Mouse (Mus musculus) liver, adult 2 months (tissue): Measurements from ENCODE around the gene Olfr776. TPM values are rescaled to one million over a fixed set of nuclear protein-coding genes. Genes with fewer than 3 reads are reported as not detected.
"Not testable (repeated sequence)": the region's sequence is repeated elsewhere in the genome, so short reads cannot be mapped to it uniquely, and the experiment has no call there.

Experiments used
- DNase-seq: peaks from one replicate; pipeline ENCODE4 v3.0.0-alpha.2; 2011; ENCODE audit warnings: low read depth, low spot score; ENCODE audit errors: extremely low read depth
- H3K27ac ChIP-seq: fragments of 200-500 bp; replicated peaks from 2 replicates; pipeline ENCODE4 v1.5.1; 2012; ENCODE audit warnings: low read depth, mild to moderate bottlenecking, control low read depth, inconsistent platforms, low read length; ENCODE audit not compliant: insufficient read depth
- H3K27me3 ChIP-seq: fragments of 200-500 bp; 2 replicates; pipeline ENCODE4 v1.6.1; 2012; ENCODE audit warnings: mild to moderate bottlenecking, moderate library complexity, low read length, inconsistent platforms; ENCODE audit not compliant: control insufficient read depth, insufficient read depth
- H3K36me3 ChIP-seq: fragments of 200-500 bp; 2 replicates; pipeline ENCODE4 v1.6.1; 2012; ENCODE audit warnings: low read length, inconsistent platforms; ENCODE audit not compliant: control insufficient read depth, insufficient read depth
- H3K4me1 ChIP-seq: fragments of 200-500 bp; 2 replicates; pipeline ENCODE4 v1.6.1; 2011; ENCODE audit warnings: low read length; ENCODE audit not compliant: control insufficient read depth, insufficient read depth
- H3K4me3 ChIP-seq: fragments of 200-500 bp; 2 replicates; pipeline ENCODE4 v1.5.1; 2011; ENCODE audit warnings: low read depth, mild to moderate bottlenecking, control low read depth, low read length, moderate library complexity; ENCODE audit not compliant: insufficient read depth
- H3K79me2 ChIP-seq: fragments of 200-500 bp; 2 replicates; pipeline ENCODE4 v1.6.1; 2012; ENCODE audit warnings: inconsistent platforms, mild to moderate bottlenecking, low read length, moderate library complexity; ENCODE audit not compliant: control insufficient read depth, insufficient read depth
- H3K9ac ChIP-seq: fragments of 200-500 bp; 2 replicates; pipeline ENCODE4 v1.6.1; 2012; ENCODE audit warnings: low read depth, mild to moderate bottlenecking, control low read depth, inconsistent platforms, low read length
- CTCF ChIP-seq: fragments of 200-500 bp; IDR thresholded peaks from 2 replicates; pipeline ENCODE4 v1.5.1; 2011; ENCODE audit warnings: low read depth, low read length, control low read depth
- POLR2A ChIP-seq: fragments of 200-500 bp; IDR thresholded peaks from 2 replicates; pipeline ENCODE4 v1.6.1; 2011; ENCODE audit warnings: low read length, control low read depth; ENCODE audit not compliant: insufficient read depth; ENCODE audit errors: extremely low read depth
- WGBS: fragments of 180-500 bp; shearing (Covaris S2); methylation state at CpG from one replicate; pipeline ENCODE4 v1.1.7; 2018; 5-methylcytosine and 5-hydroxymethylcytosine counted together
- polyA plus RNA-seq: library from polyadenylated mRNA; depleted of rRNA; stranded (reverse); fragments of >200 nt; gene quantifications from 2 replicates; pipeline ENCODE4 v1.2.3, GENCODE M21; 2012; rRNA removed
- total RNA-seq: library from RNA; depleted of rRNA; stranded (reverse); fragments of >200 nt; gene quantifications from 2 replicates; pipeline ENCODE4 v1.2.3, GENCODE M21; 2014; rRNA removed

The Olfr776 gene
- total RNA-seq = not detected in 2 replicates
- polyA plus RNA-seq = not detected in 2 replicates

GRCm38 (mm10) chr10:129258827-129259226 is at the start of gene Olfr776:
Gene Olfr776 (plus strand): TSS chr10:129259127.
- no peaks in the 10 kb centered on the region for H3K27me3 ChIP-seq
- no peaks in the 10 kb centered on the region for H3K36me3 ChIP-seq
- no peaks in the 10 kb centered on the region for H3K79me2 ChIP-seq
- TF ChIP-seq CTCF = no peak
- no peak within 1 kb of the TSS for H3K4me3 ChIP-seq
- no peak for DNase-seq
- no peak within 1 kb of the TSS for H3K27ac ChIP-seq
- H3K4me1 ChIP-seq = no peaks in the 10 kb centered on the region
- no peak within 1 kb of the TSS for H3K9ac ChIP-seq

GRCm38 (mm10) chr10:129230737-129231136 is 28.2 kb upstream of the Olfr776 start:
- Histone ChIP-seq H3K4me1 (no peaks in the 10 kb centered on the region), H3K4me3 (no peak overlapping the region), H3K27me3 (no peaks in the 10 kb centered on the region), H3K79me2 (no peaks in the 10 kb centered on the region), H3K9ac (no peak overlapping the region), H3K36me3 (no peaks in the 10 kb centered on the region), H3K27ac (no peak overlapping the region)
- DNase-seq = no peak
- WGBS = 59% methylated on average over 1 of the region's 1 CpGs
- TF ChIP-seq POLR2A = no peak
- no peak for TF ChIP-seq CTCF

GRCm38 (mm10) chr10:129235904-129236303 is 23.0 kb upstream of the Olfr776 start, which contains the start of gene Olfr774:
Gene Olfr774 (plus strand): TSS chr10:129236204.
- WGBS = 54% methylated on average over 2 of the region's 2 CpGs
- Histone ChIP-seq H3K36me3 (no peaks in the 10 kb centered on the region), H3K27me3 (no peaks in the 10 kb centered on the region), H3K79me2 (no peaks in the 10 kb centered on the region), H3K27ac (no peak within 1 kb of the TSS), H3K4me3 (no peak within 1 kb of the TSS), H3K9ac (no peak within 1 kb of the TSS), H3K4me1 (no peaks in the 10 kb centered on the region)
- DNase-seq = no peak
- no peak for TF ChIP-seq CTCF
- no peak for TF ChIP-seq POLR2A

- H3K9ac ChIP-seq = no peak within 1 kb of the TSS
- H3K36me3 ChIP-seq = no peaks in the 10 kb centered on the region
- no peaks in the 10 kb centered on the region for H3K27me3 ChIP-seq
- no peaks in the 10 kb centered on the region for H3K4me1 ChIP-seq
- no peaks in the 10 kb centered on the region for H3K79me2 ChIP-seq
- TF ChIP-seq CTCF = no peak
- TF ChIP-seq POLR2A = no peak
- H3K27ac ChIP-seq = no peak within 1 kb of the TSS
- DNase-seq = no peak
- WGBS = 68% methylated on average over 3 of the region's 3 CpGs
- no peak within 1 kb of the TSS for H3K4me3 ChIP-seq
These were observed 10.8 kb upstream of the Olfr776 start, which contains the start of gene Olfr775 for GRCm38 (mm10) chr10:129248112-129248511. Gene Olfr775 (plus strand): TSS chr10:129248412.

- WGBS = 85% methylated on average over 2 of the region's 2 CpGs
- no peaks in the 10 kb centered on the region for H3K4me1 ChIP-seq
- TF ChIP-seq POLR2A (no peak), CTCF (no peak)
- no peaks in the 10 kb centered on the region for H3K27me3 ChIP-seq
- H3K9ac ChIP-seq = no peak within 1 kb of the TSS
- H3K79me2 ChIP-seq = no peaks in the 10 kb centered on the region
- H3K27ac ChIP-seq = no peak within 1 kb of the TSS
- DNase-seq = no peak
- no peaks in the 10 kb centered on the region for H3K36me3 ChIP-seq
- no peak within 1 kb of the TSS for H3K4me3 ChIP-seq
These were observed 12.2 kb downstream of the Olfr776 start, which contains the start of gene Olfr777 for GRCm38 (mm10) chr10:129271081-129271535. Gene Olfr777 (minus strand): TSS chr10:129271485.

- not testable (repeated sequence) for H3K4me1 ChIP-seq, H3K27me3 ChIP-seq, DNase-seq, H3K9ac ChIP-seq, H3K4me3 ChIP-seq, H3K27ac ChIP-seq, H3K36me3 ChIP-seq, H3K79me2 ChIP-seq
- WGBS = 32% methylated on average over 1 of the region's 1 CpGs
These were observed 54.0 kb downstream of the Olfr776 start for GRCm38 (mm10) chr10:129312973-129313372.

- H3K27ac ChIP-seq, H3K9ac ChIP-seq, H3K4me3 ChIP-seq, H3K4me1 ChIP-seq, DNase-seq, H3K79me2 ChIP-seq, H3K27me3 ChIP-seq, H3K36me3 ChIP-seq: not testable (repeated sequence)
- no CpG with 5 or more reads among the region's 1 CpGs for WGBS
These were observed 54.6 kb downstream of the Olfr776 start for GRCm38 (mm10) chr10:129313521-129313920.
